Mouse (Mus musculus): ENCODE results near the gene Clca3a1. TPM values are rescaled to one million over a fixed set of nuclear protein-coding genes. Genes with fewer than 3 reads are reported as not detected.

Clca3a1 gene
- polyA plus RNA-seq, 2 experiments: 4.2 to 5.4 TPM

DNA sequence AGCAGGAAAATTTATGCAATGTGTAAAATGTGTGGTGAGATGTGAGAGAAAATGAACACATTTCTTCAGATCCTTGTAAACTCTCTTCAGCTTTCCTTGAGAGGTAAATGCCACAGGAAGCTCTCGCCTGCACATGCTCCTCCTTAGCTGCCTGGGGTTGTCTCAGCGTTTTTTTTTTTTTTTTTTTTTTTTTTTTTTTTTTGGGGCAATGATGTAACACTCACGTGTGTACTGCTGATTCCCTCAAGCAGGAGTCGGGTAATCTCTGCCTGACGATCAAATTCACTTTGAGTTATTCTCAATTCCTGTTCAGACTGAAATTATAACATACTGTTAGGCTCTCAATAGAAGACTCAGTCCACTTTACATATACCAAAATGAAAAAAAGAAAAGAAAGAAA, 63.6 kb downstream of the Clca3a1 start:
- WGBS (ENCODE audit: insufficient replicate concordance): 37% methylated on average over 5 of the region's 5 CpGs
- Histone ChIP-seq H3K9ac (replicated peaks) (no peak overlapping the region), H3K4me1 (replicated peaks; ENCODE audit: control insufficient read depth in 2 of 2, insufficient read depth in 2 of 2, low read length in 1 of 2) (peaks cover 6 to 12% of the 10 kb centered on the region in 2 experiments; a peak in 3 of 4 replicates), H3K27me3 (ENCODE audit: control insufficient read depth, insufficient read depth, low read length) (no peaks in the 10 kb centered on the region), H3K36me3 (replicated peaks; ENCODE audit: control insufficient read depth, insufficient read depth, low read depth) (peaks cover 44% of the 10 kb centered on the region), H3K4me3 (ENCODE audit: insufficient read depth in 1 of 2, low read depth in 2 of 2, low read length in 2 of 2) (no peak overlapping the region), H3K27ac (no peak overlapping the region), H3K9me3 (ENCODE audit: control insufficient read depth, low read length) (no peaks in the 10 kb centered on the region), H3K4me2 (ENCODE audit: low read depth) (no peak overlapping the region)
- no peak for DNase-seq (ENCODE audit: low read depth in 3 of 3, low spot score in 3 of 3)
- no peak for ATAC-seq (ENCODE audit: insufficient read depth)
- TF ChIP-seq EP300 (IDR thresholded peaks at IDR 0.05; ENCODE audit: low read depth) (no peak), CTCF (IDR thresholded peaks at IDR 0.05; ENCODE audit: low read depth) (no peak)

DNA sequence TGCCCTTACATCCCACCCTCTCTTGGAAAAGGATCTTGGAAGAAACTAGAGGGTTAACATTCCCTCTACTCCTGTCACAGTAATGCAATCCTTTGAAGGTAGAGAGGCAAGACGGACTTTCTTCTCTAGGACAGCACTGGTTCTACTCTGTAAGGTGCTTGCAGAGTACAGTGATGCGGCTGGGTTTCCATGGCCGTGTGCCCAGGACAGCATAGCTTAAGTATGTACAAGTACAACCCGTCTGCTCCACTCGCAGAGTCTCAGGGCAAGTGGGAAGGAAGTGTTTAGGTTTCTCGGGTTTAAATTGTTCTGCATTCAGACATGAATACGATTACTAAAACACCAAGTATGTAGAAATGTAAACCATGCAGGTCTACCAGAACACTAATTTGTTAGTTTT, 65.8 kb downstream of the Clca3a1 start:
- H3K9me3 ChIP-seq (ENCODE audit: control insufficient read depth, low read length): no peaks in the 10 kb centered on the region
- H3K27me3 ChIP-seq (ENCODE audit: control insufficient read depth, insufficient read depth, low read length): no peaks in the 10 kb centered on the region
- DNase-seq (ENCODE audit: low read depth in 3 of 3, low spot score in 3 of 3) (no peak), ATAC-seq (ENCODE audit: insufficient read depth) (no peak)
- peaks cover 46% of the 10 kb centered on the region for H3K36me3 ChIP-seq (replicated peaks; ENCODE audit: control insufficient read depth, insufficient read depth, low read depth)
- peaks cover 6 to 12% of the 10 kb centered on the region in 2 experiments; a peak in 3 of 4 replicates for H3K4me1 ChIP-seq (replicated peaks; ENCODE audit: control insufficient read depth in 2 of 2, insufficient read depth in 2 of 2, low read length in 1 of 2)
- no peak for TF ChIP-seq CTCF (IDR thresholded peaks at IDR 0.05; ENCODE audit: low read depth)
- H3K27ac ChIP-seq: no peak overlapping the region
- no peak overlapping the region for H3K4me2 ChIP-seq (ENCODE audit: low read depth)
- no peak overlapping the region for H3K4me3 ChIP-seq (ENCODE audit: insufficient read depth in 1 of 2, low read depth in 2 of 2, low read length in 2 of 2)
- H3K9ac ChIP-seq (replicated peaks): no peak overlapping the region
- 88% methylated on average over 7 of the region's 7 CpGs for WGBS (ENCODE audit: insufficient replicate concordance)

DNA sequence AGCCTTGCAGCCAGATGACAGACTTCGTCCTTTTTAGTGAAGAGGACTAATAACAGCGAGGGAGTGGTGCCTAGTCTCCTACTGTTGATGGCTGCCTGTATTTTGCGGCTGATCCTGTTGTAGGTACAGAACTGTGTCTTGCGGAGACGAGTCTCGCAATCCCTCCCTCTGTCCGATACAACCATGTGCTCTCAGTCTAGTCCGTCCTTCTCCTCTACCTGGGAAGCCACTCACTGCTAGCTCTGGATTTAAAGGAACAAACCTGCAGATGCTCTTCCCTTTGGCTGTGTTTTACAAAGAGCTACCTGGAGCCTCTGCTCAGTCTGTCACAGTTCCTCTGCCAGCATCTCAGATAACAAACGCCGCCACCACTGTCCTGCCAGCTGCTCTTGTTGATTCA, 66.7 kb downstream of the Clca3a1 start:
- H3K9me3 ChIP-seq (ENCODE audit: control insufficient read depth, low read length): no peaks in the 10 kb centered on the region
- H3K4me1 ChIP-seq (replicated peaks; ENCODE audit: control insufficient read depth in 2 of 2, insufficient read depth in 2 of 2, low read length in 1 of 2): peaks cover 12 to 14% of the 10 kb centered on the region in 2 experiments
- no peaks in the 10 kb centered on the region for H3K27me3 ChIP-seq (ENCODE audit: control insufficient read depth, insufficient read depth, low read length)
- ATAC-seq (ENCODE audit: insufficient read depth) (no peak), DNase-seq (ENCODE audit: low read depth in 3 of 3, low spot score in 3 of 3) (no peak)
- WGBS (ENCODE audit: insufficient replicate concordance): 88% methylated on average over 10 of the region's 10 CpGs
- H3K4me2 ChIP-seq (ENCODE audit: low read depth): no peak overlapping the region
- H3K9ac ChIP-seq (replicated peaks): no peak overlapping the region
- no peak for TF ChIP-seq EP300 (IDR thresholded peaks at IDR 0.05; ENCODE audit: low read depth)
- TF ChIP-seq CTCF (IDR thresholded peaks at IDR 0.05; ENCODE audit: low read depth): no peak
- no peak overlapping the region for H3K27ac ChIP-seq
- peaks cover 49% of the 10 kb centered on the region for H3K36me3 ChIP-seq (replicated peaks; ENCODE audit: control insufficient read depth, insufficient read depth, low read depth)
- H3K4me3 ChIP-seq (ENCODE audit: insufficient read depth in 1 of 2, low read depth in 2 of 2, low read length in 2 of 2): no peak overlapping the region

DNA sequence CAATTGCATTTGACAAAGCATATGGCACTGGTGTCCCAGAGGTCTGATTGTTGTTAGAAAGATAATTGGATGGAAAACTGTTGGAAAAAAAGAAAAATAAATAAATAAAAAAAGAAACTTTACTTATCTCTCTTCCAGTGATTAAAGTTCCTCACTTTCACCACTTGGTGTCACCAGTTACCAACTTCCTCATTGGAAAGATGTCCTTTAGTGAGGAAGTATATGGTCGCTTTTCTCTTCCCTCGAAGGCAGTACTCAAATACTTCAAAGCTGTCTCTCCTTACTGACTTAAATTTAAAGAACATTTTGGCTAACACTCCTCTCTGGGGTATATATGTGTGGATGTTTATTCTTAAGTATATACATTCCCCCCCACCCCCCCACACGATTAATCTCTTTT, 68.7 kb downstream of the Clca3a1 start:
- peaks cover 7 to 9% of the 10 kb centered on the region in 2 experiments for H3K4me1 ChIP-seq (replicated peaks; ENCODE audit: control insufficient read depth in 2 of 2, insufficient read depth in 2 of 2, low read length in 1 of 2)
- H3K4me3 ChIP-seq (ENCODE audit: insufficient read depth in 1 of 2, low read depth in 2 of 2, low read length in 2 of 2): no peak overlapping the region
- H3K27ac ChIP-seq: no peak overlapping the region
- H3K9me3 ChIP-seq (ENCODE audit: control insufficient read depth, low read length): no peaks in the 10 kb centered on the region
- H3K9ac ChIP-seq (replicated peaks): no peak overlapping the region
- DNase-seq (ENCODE audit: low read depth in 3 of 3, low spot score in 3 of 3): peak in 1 of 3 experiments; percentile 62
- WGBS (ENCODE audit: insufficient replicate concordance): 48% methylated on average over 3 of the region's 3 CpGs
- no peaks in the 10 kb centered on the region for H3K27me3 ChIP-seq (ENCODE audit: control insufficient read depth, insufficient read depth, low read length)
- H3K4me2 ChIP-seq (ENCODE audit: low read depth): no peak overlapping the region
- H3K36me3 ChIP-seq (replicated peaks; ENCODE audit: control insufficient read depth, insufficient read depth, low read depth): peaks cover 50% of the 10 kb centered on the region
- ATAC-seq (ENCODE audit: insufficient read depth): no peak
- TF ChIP-seq EP300 (IDR thresholded peaks at IDR 0.05; ENCODE audit: low read depth) (no peak), CTCF (IDR thresholded peaks at IDR 0.05; ENCODE audit: low read depth) (peak; percentile 64)

DNA sequence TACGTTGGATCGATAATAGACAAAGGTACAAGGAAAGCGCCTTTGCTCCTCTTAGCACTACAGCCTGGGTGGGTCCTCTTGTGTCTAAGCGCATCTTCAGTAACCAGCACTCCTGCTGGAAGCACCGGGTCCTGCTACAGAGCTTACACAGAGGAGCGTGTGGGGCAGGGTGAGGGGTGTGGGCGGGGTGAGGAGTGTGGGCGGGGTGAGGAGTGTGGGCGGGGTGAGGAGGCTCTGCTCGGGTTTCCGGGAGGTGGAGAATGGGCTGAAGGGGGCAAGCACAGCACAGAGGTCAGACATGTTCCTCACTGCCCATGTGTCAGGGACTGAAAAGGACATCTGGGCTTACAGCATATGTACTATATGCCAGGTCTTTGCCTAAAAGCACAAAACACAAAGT, 71.5 kb downstream of the Clca3a1 start:
- TF ChIP-seq CTCF (IDR thresholded peaks at IDR 0.05; ENCODE audit: low read depth): peak; percentile 82
- TF ChIP-seq EP300 (IDR thresholded peaks at IDR 0.05; ENCODE audit: low read depth): no peak
- Histone ChIP-seq H3K27ac (peak overlapping the region; percentile 47; the same call in 1 of the 2 replicates), H3K9ac (replicated peaks) (no peak overlapping the region)

More for the DNA sequence above, 71.5 kb downstream of the Clca3a1 start:
- H3K4me2 ChIP-seq (ENCODE audit: low read depth): peak overlapping the region; percentile 34
- ATAC-seq (ENCODE audit: insufficient read depth) (peak; percentile 95), DNase-seq (ENCODE audit: low read depth in 3 of 3, low spot score in 3 of 3) (peak; percentile 69 to 76 (median 70))
- peaks cover 29% of the 10 kb centered on the region for H3K36me3 ChIP-seq (replicated peaks; ENCODE audit: control insufficient read depth, insufficient read depth, low read depth)
- no peaks in the 10 kb centered on the region for H3K27me3 ChIP-seq (ENCODE audit: control insufficient read depth, insufficient read depth, low read length)
- WGBS (ENCODE audit: insufficient replicate concordance): 20% methylated on average over 11 of the region's 11 CpGs
- peaks cover 14 to 16% of the 10 kb centered on the region in 2 experiments for H3K4me1 ChIP-seq (replicated peaks; ENCODE audit: control insufficient read depth in 2 of 2, insufficient read depth in 2 of 2, low read length in 1 of 2)
- H3K9me3 ChIP-seq (ENCODE audit: control insufficient read depth, low read length): no peaks in the 10 kb centered on the region
- no peak overlapping the region for H3K4me3 ChIP-seq (ENCODE audit: insufficient read depth in 1 of 2, low read depth in 2 of 2, low read length in 2 of 2)

All from liver, embryonic 14.5 days (tissue).